Mouse (Mus musculus): Measurements from ENCODE around the gene Gm11985.

The Gm11985 gene

DNA sequence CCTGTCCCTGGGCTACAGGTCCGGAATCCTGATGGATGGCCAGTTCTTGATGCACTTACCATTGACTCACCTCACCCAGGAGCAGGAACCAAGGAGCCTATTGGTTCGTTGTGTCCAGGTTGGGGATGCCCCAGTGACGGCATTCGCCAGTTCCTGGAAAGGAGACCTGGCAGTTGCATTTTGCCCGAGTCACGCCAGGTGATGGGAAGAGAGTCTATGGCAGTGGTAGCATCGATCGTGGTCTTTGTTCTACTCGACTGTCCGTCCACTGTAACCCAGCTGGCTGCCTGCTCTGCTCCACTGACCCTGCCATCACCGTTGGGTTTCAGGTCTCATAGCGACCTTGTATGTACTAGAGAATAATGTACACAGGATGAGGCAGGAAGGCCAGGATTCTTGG, 36.0 kb downstream of the Gm11985 start:
- DNase-seq = no peak

DNA sequence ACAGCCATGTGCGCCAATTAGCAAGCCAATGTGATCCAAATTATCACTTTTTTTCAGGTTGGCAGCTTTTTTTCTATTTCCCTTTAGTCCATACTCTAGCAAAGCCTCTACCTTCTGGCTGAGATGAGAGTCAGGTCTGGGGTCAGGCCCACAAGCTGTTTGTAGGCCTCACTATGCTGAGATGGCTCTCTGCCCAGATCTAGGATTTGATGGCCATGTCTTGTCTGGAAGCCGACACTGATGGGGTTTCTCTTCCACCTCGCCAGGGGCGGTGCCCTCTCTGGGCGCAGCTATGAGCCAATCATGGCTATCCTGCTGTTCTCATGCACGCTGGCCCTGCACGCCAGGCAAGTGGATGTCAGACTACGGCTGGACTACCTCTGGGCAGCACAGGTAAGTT, 37.9 kb downstream of the Gm11985 start:
- DNase-seq = no peak

- DNase-seq = no peak
Observed at GRCm38 (mm10) chr11:7149471-7149870, 38.9 kb downstream of the Gm11985 start.

DNA sequence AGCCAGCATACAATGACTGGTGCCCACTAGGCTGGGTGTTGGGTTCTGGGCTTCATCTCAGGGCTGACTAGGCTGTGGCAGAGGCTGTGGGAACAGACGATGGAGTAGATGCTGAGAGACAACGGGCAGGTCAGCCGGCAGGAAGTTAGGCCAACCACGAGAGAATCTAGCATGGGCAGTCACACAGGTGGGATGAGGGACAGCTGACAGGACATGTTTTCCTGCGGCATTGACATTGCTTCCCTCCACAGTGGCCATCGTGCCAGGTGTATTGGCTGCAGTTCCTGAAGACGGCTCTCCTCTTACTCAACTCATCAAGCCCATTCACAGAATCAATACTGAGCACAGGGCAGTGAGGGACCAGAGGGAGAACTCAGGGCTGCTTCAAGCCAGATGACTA, 40.4 kb downstream of the Gm11985 start:
- DNase-seq = no peak

DNA sequence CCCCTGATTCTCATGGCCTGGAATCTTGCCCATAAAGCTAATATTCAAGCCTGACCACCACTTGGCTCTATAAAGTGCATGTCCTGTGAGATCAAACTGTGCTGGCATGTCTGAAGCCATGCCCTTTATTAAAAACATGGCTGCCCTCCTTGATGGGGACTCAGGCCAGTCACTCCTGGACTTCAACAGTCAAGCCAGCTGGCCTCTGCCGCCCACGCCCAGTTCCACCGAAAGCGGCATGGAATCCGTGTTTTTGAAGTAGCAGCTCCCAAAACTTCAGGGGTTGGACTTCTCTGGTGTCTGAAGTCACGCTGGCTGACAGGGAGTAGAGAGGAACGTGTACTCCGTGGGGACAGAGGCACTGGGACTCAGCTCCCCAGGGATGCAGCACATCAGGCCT, 40.8 kb downstream of the Gm11985 start:
- no peak for DNase-seq

DNA sequence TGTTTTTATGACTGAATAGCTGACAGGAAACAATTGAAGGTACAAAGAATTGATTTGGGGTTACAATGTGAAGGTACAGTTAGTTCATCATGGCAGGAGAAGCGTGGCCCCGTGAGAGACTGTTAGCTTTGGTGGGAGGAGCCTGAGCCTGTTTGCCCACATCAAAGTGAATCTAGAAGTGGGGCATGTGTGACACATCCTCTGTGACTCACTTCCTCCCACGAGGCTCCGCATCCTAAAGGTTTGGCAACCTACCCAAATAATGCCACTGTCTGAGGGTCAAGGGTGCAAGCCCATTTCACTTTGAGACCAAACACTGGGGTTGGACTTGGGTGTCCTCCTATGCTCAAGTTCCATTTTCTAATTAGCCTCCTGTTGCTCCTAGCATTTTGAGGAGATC, 43.1 kb downstream of the Gm11985 start:
- no peak for DNase-seq

DNA sequence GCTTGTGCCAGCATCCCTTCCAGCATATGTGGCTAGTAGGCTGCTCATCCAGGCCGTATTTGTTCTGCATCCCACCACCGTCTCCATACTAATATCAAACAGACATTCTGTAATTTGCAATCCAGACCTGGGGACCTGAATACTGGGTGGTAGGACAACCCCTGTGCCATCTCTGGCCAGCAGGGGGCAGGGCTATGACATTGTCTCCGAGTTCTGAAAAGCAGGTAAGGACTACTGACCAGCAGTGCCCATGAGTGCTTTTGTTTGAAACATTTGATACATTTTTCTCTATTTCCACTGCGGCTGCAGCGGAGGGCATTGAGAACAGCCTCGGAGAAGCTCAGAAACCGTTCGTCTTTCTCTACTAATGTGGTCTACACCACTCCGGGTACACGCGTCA, 44.0 kb downstream of the Gm11985 start:
- DNase-seq = peak; percentile 41

GRCm38 (mm10) chr11:7142725-7143124, 45.6 kb downstream of the Gm11985 start:
- DNase-seq = peak; percentile 70

GRCm38 (mm10) chr11:7140449-7140848, 47.9 kb downstream of the Gm11985 start:
- peak; percentile 60 for DNase-seq

DNA sequence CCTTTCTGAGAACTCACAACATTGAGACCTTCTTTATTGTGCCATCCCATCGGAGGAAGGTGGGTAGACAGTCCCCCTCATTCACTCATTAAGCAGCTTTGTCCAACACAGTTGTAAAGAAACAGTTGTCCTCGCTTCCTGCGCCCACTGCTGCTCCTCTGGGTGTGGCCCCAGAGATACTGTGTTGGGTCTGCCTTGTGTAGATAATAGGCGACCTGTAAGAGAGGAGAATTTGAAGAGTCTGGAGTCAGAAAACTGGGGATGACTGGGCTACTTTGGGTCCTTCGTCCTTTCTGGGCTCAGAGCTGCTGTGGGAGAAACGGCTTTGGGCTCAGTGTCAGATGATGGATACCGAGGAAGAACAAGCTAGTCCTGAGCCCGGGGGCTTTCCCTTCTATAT, 50.0 kb downstream of the Gm11985 start:
- no peak for DNase-seq

- no peak for DNase-seq
Observed at GRCm38 (mm10) chr11:7136246-7136855, 52.0 kb downstream of the Gm11985 start.

- no peak for DNase-seq
Observed at GRCm38 (mm10) chr11:7135763-7136162, 52.6 kb downstream of the Gm11985 start.

- no peak for DNase-seq
Observed at GRCm38 (mm10) chr11:7135301-7135700, 53.1 kb downstream of the Gm11985 start.

DNA sequence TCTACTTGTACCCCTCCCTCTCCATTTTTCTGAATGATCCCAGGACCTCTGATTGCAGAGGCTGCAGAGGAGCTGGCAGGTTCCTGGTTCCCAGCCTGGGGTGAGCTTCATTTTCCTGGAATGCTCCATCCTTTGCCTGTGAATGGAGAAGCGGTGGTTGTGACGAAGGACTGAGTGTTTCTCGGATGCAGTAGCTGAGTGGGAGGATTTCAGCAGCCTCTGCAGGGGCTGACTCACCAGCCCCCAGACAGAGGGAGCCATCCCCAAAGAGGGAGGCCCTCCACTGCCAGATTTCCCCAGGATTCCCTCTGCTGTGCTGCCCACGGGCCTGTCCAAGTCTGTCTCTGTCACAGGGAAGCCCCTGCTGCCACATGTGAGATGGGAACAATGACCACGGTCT, 54.0 kb downstream of the Gm11985 start:
- DNase-seq = no peak

- DNase-seq = no peak
Observed at GRCm38 (mm10) chr11:7133736-7134135, 54.6 kb downstream of the Gm11985 start.

Measured in embryo, embryonic 11 days (tissue).